Mouse (Mus musculus) limb, embryonic 14.5 days (tissue): ENCODE data around the gene Zranb3. TPM values are rescaled to one million over a fixed set of nuclear protein-coding genes. Genes with fewer than 3 reads are reported as not detected.
"Not testable (repeated sequence)": the region's sequence is repeated elsewhere in the genome, so short reads cannot be mapped to it uniquely, and the experiment has no call there.

ENCODE experiments used
- ATAC-seq: fragments of 200-750 bp; cut with Nextera tagmentation; 2 replicates; pipeline ENCODE4 v1.8.0; 2017; ENCODE audit warnings: low read depth, moderate number of reproducible peaks, moderate TSS enrichment; ENCODE audit not compliant: low FRiP score
- DNase-seq: peaks from one replicate; pipeline ENCODE4 v3.0.0-alpha.2; 2015; ENCODE audit warnings: low spot score
- H3K27ac ChIP-seq: fragments of 300-500 bp; sonication (generic); replicated peaks from 2 replicates; pipeline ENCODE4 v1.5.1; 2014; ENCODE audit warnings: low read depth, mild to moderate bottlenecking, low read length, moderate library complexity, mixed read lengths
- H3K27me3 ChIP-seq: fragments of 300-500 bp; sonication (generic); 2 replicates; pipeline ENCODE4 v1.6.1; 2014; ENCODE audit warnings: low read length, mixed read lengths; ENCODE audit not compliant: control insufficient read depth, insufficient read depth
- H3K36me3 ChIP-seq: fragments of 300-500 bp; sonication (generic); 2 replicates; pipeline ENCODE4 v1.6.1; 2014; ENCODE audit warnings: mild to moderate bottlenecking, low read length, moderate library complexity, mixed read lengths; ENCODE audit not compliant: control insufficient read depth, insufficient read depth
- H3K4me1 ChIP-seq: fragments of 300-500 bp; sonication (generic); 2 replicates; pipeline ENCODE4 v1.6.1; 2014; ENCODE audit warnings: antibody characterized with exemption, low read length, mixed read lengths; ENCODE audit not compliant: control insufficient read depth, insufficient read depth
- H3K4me2 ChIP-seq: fragments of 300-500 bp; sonication (generic); replicated peaks from 2 replicates; pipeline ENCODE4 v1.6.1; 2014; ENCODE audit warnings: low read depth, mild to moderate bottlenecking, low read length, moderate library complexity; ENCODE audit not compliant: severe bottlenecking
- H3K4me3 ChIP-seq: fragments of 300-500 bp; sonication (generic); replicated peaks from 2 replicates; pipeline ENCODE4 v1.5.1; 2014; ENCODE audit warnings: low read length
- H3K9ac ChIP-seq: fragments of 300-500 bp; sonication (generic); 2 replicates; pipeline ENCODE4 v1.6.1; 2014; ENCODE audit warnings: mild to moderate bottlenecking, low read depth, low read length, moderate library complexity; ENCODE audit not compliant: severe bottlenecking
- H3K9me3 ChIP-seq: fragments of 300-500 bp; sonication (generic); 2 replicates; pipeline ENCODE4 v1.6.1; 2016; ENCODE audit warnings: low read length; ENCODE audit not compliant: control insufficient read depth
- POLR2A ChIP-seq: fragments of 200-500 bp; IDR thresholded peaks from 2 replicates; pipeline ENCODE4 v1.8.0; 2012; ENCODE audit warnings: inconsistent platforms, mild to moderate bottlenecking, moderate library complexity, borderline replicate concordance; ENCODE audit not compliant: insufficient read depth, insufficient read length; ENCODE audit errors: extremely low read depth
- WGBS: fragments of 180-500 bp; shearing (Covaris S2); extraction: QIAGEN DNeasy Blood & Tissue Kit; methylation state at CpG from one replicate; pipeline ENCODE4 v1.1.7; 2014; 5-methylcytosine and 5-hydroxymethylcytosine counted together
- polyA plus RNA-seq, 2 experiments: library from polyadenylated mRNA; depleted of rRNA in 1 of 2; stranded (reverse) in 1 of 2; unstranded in 1 of 2; fragments of >200 nt; fragmentation: Nextera tagmentation in 1 of 2; extraction: Ambion mirVana in 1 of 2; gene quantifications; 2 replicates each; pipeline versions ENCODE4 v1.2.1 to v1.2.3; 2012 to 2014

Gene Zranb3
- polyA plus RNA-seq (2012; rRNA removed) (10.4 and 13.0 TPM in 2 replicates), polyA plus RNA-seq (2014; fragmentation: Nextera tagmentation; extraction: Ambion mirVana) (6.9 and 9.8 TPM in 2 replicates)

DNA sequence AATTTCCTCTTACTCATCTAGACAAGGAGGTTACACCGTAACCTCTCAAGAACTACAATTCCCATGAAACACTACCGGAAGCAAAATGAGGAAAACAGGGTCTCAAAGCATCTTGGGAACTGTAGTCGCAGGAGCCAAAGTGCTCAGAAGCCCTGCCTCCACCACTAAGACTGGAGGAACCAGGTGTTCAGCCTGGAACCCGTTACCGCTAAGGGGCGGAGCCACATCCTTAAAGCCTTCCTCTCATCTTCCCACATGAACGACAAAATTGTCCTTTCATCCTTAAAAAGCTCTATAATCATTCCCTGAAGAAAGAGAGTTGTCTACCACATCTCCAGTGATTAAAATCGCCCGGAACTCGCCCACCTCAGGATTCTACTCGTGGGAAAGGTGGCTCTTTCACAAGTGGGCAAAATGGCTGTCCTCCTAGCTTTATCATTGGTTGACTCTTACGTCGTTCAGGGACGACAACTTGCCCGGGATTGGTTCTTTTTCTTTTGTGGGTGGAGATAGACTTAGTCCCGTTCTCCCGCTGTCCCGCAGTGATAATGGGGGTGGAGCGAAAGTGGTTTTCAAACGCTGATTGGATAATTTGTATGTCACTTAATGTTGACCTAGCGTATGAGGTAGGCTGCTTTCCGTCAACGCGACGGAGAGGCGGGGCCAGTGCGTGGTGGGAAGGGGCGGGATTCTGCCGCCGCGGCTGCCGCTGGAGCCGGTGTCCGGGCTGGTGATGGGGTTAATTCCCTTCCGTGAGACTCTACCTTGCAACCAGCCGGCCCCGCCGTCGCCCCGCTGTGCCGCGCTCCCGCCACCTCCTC, at the start of gene Zranb3, which contains the start of gene R3hdm1:
Gene Zranb3, minus strand, starts transcription at position 407 of the 821 bp plus-strand sequence.
Gene R3hdm1, plus strand, starts transcription at position 661 of the 821 bp plus-strand sequence.
- H3K9me3 ChIP-seq: no peaks in the 10 kb centered on the region
- TF ChIP-seq POLR2A: peak; percentile 46; the same call in 1 of the 2 replicates
- H3K4me1 ChIP-seq: peaks cover 8% of the 10 kb centered on the region
- no peaks in the 10 kb centered on the region for H3K36me3 ChIP-seq
- peak within 1 kb of the TSS; percentile 87 for H3K27ac ChIP-seq
- H3K27me3 ChIP-seq: no peaks in the 10 kb centered on the region
- under 1% methylated on average over 33 of the region's 43 CpGs for WGBS
- peak within 1 kb of the TSS; percentile 88 for H3K4me3 ChIP-seq
- ATAC-seq: peak; percentile 98
- DNase-seq: peak; percentile 99
- peak within 1 kb of the TSS; percentile 75 for H3K4me2 ChIP-seq
- H3K9ac ChIP-seq: peak within 1 kb of the TSS; percentile 78

DNA sequence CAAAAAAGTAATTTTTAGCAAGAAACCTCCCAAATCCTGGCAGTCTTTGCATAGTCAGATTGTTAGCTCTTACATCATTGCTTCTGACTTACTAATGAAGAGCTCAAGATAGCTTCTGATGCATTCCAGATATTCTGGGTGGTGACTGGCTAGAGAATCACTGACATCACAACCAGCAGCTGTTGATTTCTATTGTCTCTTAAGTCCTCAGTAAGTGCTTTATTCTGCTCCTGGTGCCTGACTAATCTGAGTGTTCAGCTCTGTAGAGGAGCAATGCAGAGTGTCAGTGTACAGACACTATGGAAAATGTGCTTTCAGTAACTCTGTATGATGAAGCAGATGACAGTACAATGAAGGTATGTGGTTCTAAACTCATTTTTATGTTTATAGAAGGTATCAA, 38.9 kb upstream of the Zranb3 start:
- DNase-seq: peak; percentile 6
- H3K9ac ChIP-seq: no peak overlapping the region
- no peak overlapping the region for H3K4me2 ChIP-seq
- ATAC-seq: no peak
- no peaks in the 10 kb centered on the region for H3K27me3 ChIP-seq
- TF ChIP-seq POLR2A: no peak
- H3K27ac ChIP-seq: no peak overlapping the region
- H3K4me1 ChIP-seq: no peaks in the 10 kb centered on the region
- no peak overlapping the region for H3K4me3 ChIP-seq
- no peaks in the 10 kb centered on the region for H3K36me3 ChIP-seq
- H3K9me3 ChIP-seq: no peaks in the 10 kb centered on the region

DNA sequence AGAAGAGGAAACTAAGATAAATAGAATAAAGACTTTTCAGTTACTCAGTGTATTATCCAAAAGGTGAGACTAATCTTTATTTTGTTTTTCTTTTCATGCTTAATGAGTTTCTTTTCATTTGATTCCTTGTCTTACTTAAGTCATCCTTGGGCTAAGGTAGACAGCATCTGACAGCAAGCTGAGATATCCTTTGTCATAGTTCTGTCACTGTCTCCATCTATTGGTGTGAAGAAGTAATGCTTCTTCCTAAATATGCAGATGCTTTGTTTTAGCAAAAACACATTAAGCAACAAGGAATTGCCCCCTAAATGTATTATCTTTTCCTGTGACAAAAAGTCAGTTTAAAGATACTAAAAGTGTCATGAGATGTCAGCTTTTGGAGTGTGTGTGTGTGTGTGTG, 38.2 kb upstream of the Zranb3 start:
- Histone ChIP-seq H3K36me3 (no peaks in the 10 kb centered on the region), H3K27ac (no peak overlapping the region), H3K4me3 (no peak overlapping the region), H3K9ac (no peak overlapping the region), H3K9me3 (no peaks in the 10 kb centered on the region), H3K4me2 (no peak overlapping the region), H3K27me3 (no peaks in the 10 kb centered on the region), H3K4me1 (no peaks in the 10 kb centered on the region)
- ATAC-seq (no peak), DNase-seq (peak; percentile 3)
- no peak for TF ChIP-seq POLR2A

DNA sequence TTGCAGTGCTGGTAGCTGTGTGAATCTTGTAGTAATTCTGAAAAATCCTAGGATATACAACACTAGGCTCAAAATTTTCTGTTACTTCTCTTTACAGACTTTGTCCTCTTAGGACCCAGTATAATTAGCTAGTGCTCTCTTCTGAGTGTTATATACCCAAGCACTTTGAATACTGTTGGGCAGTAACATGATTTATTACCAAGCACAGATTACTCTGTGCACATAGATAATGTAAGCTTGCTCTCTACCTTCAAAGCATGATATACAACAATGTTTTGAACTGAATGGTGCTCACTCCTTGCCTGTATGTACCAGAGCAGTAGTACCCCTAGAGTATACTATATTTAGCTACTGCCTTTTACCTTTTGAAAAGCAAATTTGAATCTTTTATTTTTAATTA, 33.4 kb upstream of the Zranb3 start:
- H3K4me2 ChIP-seq, DNase-seq, H3K9me3 ChIP-seq, ATAC-seq, H3K27ac ChIP-seq, H3K36me3 ChIP-seq, H3K4me1 ChIP-seq, H3K4me3 ChIP-seq, H3K27me3 ChIP-seq, H3K9ac ChIP-seq: not testable (repeated sequence)

- 94% methylated on average over 4 of the region's 4 CpGs for WGBS
- Histone ChIP-seq H3K4me2 (no peak overlapping the region), H3K9ac (no peak overlapping the region), H3K4me1 (no peaks in the 10 kb centered on the region), H3K27ac (no peak overlapping the region), H3K36me3 (no peaks in the 10 kb centered on the region), H3K27me3 (no peaks in the 10 kb centered on the region), H3K9me3 (no peaks in the 10 kb centered on the region), H3K4me3 (no peak overlapping the region)
- TF ChIP-seq POLR2A: no peak
- ATAC-seq: no peak
- DNase-seq: no peak
These were observed 18.2 kb upstream of the Zranb3 start for GRCm38 (mm10) chr1:128120913-128121627.
